Mouse (Mus musculus) olfactory bulb, adult 2 months (tissue): ENCODE measurements around the gene Cubn.

Experiments
- CTCF ChIP-seq: fragments of 200-500 bp; IDR thresholded peaks from 2 replicates; pipeline ENCODE4 v1.5.1; 2012; ENCODE audit warnings: low read depth, mild to moderate bottlenecking, low read length, moderate library complexity; ENCODE audit not compliant: insufficient read depth
- POLR2A ChIP-seq: fragments of 200-500 bp; IDR thresholded peaks from 2 replicates; pipeline ENCODE4 v1.6.1; 2012; ENCODE audit warnings: mild to moderate bottlenecking, low read depth, low read length, moderate library complexity; ENCODE audit not compliant: insufficient read depth

DNA sequence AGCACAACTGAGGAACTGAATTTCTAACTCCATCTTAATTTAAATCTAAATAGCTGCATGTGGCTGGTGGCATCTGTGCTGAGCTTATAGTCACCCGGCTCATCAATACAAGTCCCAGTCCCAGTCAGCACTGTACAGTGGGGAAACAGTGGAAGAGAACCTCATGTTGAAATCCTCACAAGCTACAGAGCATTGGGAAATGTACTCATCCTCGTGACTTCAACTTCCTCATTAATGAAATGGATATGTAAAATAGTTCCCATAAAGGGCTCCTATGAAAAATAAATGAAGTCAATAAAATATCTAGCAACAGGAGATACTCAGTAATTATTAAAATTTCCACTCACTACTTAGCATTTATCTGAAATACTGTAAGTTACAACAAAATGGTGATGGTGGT is 46.6 kb upstream of the Cubn start:
- TF ChIP-seq CTCF (no peak), POLR2A (no peak)
